Mouse (Mus musculus): Measurements from ENCODE around the gene Fam196b. TPM values are rescaled to one million over a fixed set of nuclear protein-coding genes. Genes with fewer than 3 reads are reported as not detected.
A peak's percentile ranks its signal among the peaks of the same experiment; 100 is the strongest.

The Fam196b gene
- polyA plus RNA-seq, 1 experiment from 2014 or later, result 0.20 TPM

GRCm38 (mm10) chr11:34337907-34338306, 23.3 kb downstream of the Fam196b start:
- H3K4me2 ChIP-seq, result no peak overlapping the region
- H3K36me3 ChIP-seq, result no peaks in the 10 kb centered on the region
- ATAC-seq (ENCODE audit: extremely low read depth, insufficient number of reproducible peaks, low FRiP score, low TSS enrichment), result no peak
- WGBS, result 63% methylated on average over 1 of the region's 1 CpGs
- no peaks in the 10 kb centered on the region for H3K9me3 ChIP-seq
- H3K27me3 ChIP-seq (replicated peaks), result no peaks in the 10 kb centered on the region
- H3K27ac ChIP-seq (replicated peaks), result no peak overlapping the region
- no peak overlapping the region for H3K4me3 ChIP-seq
- H3K9ac ChIP-seq, result no peak overlapping the region
- peaks cover 20% of the 10 kb centered on the region for H3K4me1 ChIP-seq

DNA sequence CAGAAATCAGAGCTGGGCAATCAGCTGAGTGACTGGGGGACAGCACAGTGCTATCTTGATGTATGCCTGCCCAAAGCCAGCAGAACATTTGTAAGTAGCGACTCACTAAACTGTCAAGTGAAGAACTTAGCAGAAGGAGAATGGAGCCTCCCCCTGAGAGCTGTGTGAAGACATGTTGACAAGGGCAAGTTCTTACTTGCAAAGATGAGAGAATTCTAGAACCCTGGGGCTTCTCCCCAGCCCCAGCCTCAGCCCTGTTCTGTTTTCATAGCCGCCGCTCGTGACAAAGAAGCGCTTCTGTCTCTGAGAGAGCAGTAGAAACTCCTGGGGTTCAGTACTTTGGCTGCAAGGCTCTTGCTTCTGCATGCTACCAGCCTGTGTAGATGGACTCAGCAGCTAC, 25.1 kb downstream of the Fam196b start:
- Histone ChIP-seq H3K4me2 (no peak overlapping the region), H3K4me1 (peaks cover 35% of the 10 kb centered on the region), H3K27me3 (replicated peaks) (no peaks in the 10 kb centered on the region), H3K36me3 (no peaks in the 10 kb centered on the region), H3K4me3 (no peak overlapping the region), H3K9me3 (no peaks in the 10 kb centered on the region), H3K27ac (replicated peaks) (no peak overlapping the region), H3K9ac (no peak overlapping the region)
- ATAC-seq (ENCODE audit: extremely low read depth, insufficient number of reproducible peaks, low FRiP score, low TSS enrichment), result no peak
- 61% methylated on average over 5 of the region's 5 CpGs for WGBS

DNA sequence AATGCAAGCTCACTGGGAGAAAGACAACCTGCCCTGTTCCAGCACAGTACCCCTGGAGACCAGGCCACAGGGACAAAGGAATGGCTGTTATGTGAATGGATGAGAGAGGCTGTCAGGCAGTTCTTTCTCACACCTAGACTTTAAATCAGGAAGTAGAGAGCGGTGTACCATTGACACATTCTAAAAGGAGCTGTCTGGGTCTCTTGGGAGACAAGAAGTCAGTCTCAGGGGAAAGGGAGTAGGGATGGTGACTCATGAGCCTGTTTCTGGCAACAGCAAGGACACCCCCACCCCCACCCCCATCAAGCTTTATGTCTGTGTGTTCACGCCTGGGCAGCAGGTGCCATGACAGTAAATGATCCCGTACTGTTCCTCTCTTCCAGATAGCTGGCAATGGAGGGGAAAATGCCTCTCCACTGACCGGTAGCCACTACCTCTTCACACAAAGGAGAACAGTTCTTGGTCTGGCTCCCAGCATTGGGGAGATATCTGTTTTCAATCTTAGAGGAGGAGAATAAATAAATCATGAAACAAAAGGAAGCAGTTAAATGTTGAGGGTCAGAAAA, 29.2 kb downstream of the Fam196b start:
- no peaks in the 10 kb centered on the region for H3K27me3 ChIP-seq (replicated peaks)
- peaks cover 49% of the 10 kb centered on the region for H3K4me1 ChIP-seq
- no peaks in the 10 kb centered on the region for H3K9me3 ChIP-seq
- no peak overlapping the region; the same call in 1 of the 2 replicates for H3K4me2 ChIP-seq
- no peak overlapping the region for H3K4me3 ChIP-seq
- no peaks in the 10 kb centered on the region for H3K36me3 ChIP-seq
- WGBS, result 40% methylated on average over 4 of the region's 4 CpGs
- H3K27ac ChIP-seq (replicated peaks), result peak overlapping the region; percentile 65
- no peak; the same call in 1 of the 2 replicates for ATAC-seq (ENCODE audit: extremely low read depth, insufficient number of reproducible peaks, low FRiP score, low TSS enrichment)
- H3K9ac ChIP-seq, result no peak overlapping the region

- H3K27ac ChIP-seq (replicated peaks), result peak overlapping the region; percentile 65
- ATAC-seq (ENCODE audit: extremely low read depth, insufficient number of reproducible peaks, low FRiP score, low TSS enrichment), result no peak
- no peaks in the 10 kb centered on the region for H3K9me3 ChIP-seq
- 44% methylated on average over 5 of the region's 5 CpGs for WGBS
- H3K36me3 ChIP-seq, result no peaks in the 10 kb centered on the region
- no peak overlapping the region for H3K4me2 ChIP-seq
- no peak overlapping the region for H3K9ac ChIP-seq
- H3K27me3 ChIP-seq (replicated peaks), result no peaks in the 10 kb centered on the region
- no peak overlapping the region for H3K4me3 ChIP-seq
- H3K4me1 ChIP-seq, result peaks cover 51% of the 10 kb centered on the region
These were observed 29.7 kb downstream of the Fam196b start for GRCm38 (mm10) chr11:34344310-34344709.

GRCm38 (mm10) chr11:34348287-34348918, 33.8 kb downstream of the Fam196b start:
- ATAC-seq (ENCODE audit: extremely low read depth, insufficient number of reproducible peaks, low FRiP score, low TSS enrichment), result no peak
- Histone ChIP-seq H3K27me3 (replicated peaks) (no peaks in the 10 kb centered on the region), H3K36me3 (no peaks in the 10 kb centered on the region), H3K27ac (replicated peaks) (no peak overlapping the region), H3K9ac (no peak overlapping the region), H3K9me3 (no peaks in the 10 kb centered on the region), H3K4me1 (peaks cover 29% of the 10 kb centered on the region), H3K4me2 (no peak overlapping the region), H3K4me3 (no peak overlapping the region)
- 37% methylated on average over 4 of the region's 4 CpGs for WGBS

DNA sequence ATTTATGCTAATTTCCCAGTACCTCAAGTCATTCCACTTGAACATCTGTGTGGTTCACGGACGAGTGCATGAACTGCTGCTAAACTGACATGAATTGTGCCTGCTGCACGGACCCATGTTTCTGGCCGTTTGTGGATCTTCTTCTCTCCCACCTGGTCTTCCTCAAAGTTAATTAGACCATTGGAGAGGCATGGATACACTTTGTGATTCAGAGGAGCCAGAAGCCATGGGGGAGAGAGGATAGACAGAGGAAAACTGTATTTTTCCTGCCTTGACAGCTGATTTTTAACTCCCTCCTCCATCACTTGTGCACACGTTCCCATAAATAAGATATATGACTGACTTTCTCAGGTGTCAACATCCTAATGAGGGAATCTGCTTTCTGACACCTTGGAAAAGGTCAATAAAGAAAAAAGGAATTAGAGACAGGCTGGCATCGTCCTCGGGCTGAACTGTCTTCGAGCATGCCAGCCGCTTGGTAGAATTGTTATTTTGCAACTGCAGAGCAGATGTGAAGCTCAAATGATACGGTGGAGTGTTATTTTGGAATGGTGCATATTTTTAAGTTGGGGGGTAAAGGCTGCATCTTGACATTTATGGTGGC, 34.9 kb downstream of the Fam196b start:
- H3K9me3 ChIP-seq, result no peaks in the 10 kb centered on the region
- peaks cover 17% of the 10 kb centered on the region for H3K4me1 ChIP-seq
- no peak overlapping the region for H3K9ac ChIP-seq
- 82% methylated on average over 10 of the region's 10 CpGs for WGBS
- no peaks in the 10 kb centered on the region for H3K36me3 ChIP-seq
- no peak overlapping the region for H3K27ac ChIP-seq (replicated peaks)
- no peak overlapping the region for H3K4me3 ChIP-seq
- H3K4me2 ChIP-seq, result no peak overlapping the region
- H3K27me3 ChIP-seq (replicated peaks), result no peaks in the 10 kb centered on the region
- ATAC-seq (ENCODE audit: extremely low read depth, insufficient number of reproducible peaks, low FRiP score, low TSS enrichment), result no peak

GRCm38 (mm10) chr11:34355406-34355805, 40.8 kb downstream of the Fam196b start:
- Histone ChIP-seq H3K4me2 (no peak overlapping the region), H3K36me3 (no peaks in the 10 kb centered on the region), H3K4me3 (no peak overlapping the region), H3K9ac (no peak overlapping the region), H3K9me3 (no peaks in the 10 kb centered on the region), H3K27ac (replicated peaks) (no peak overlapping the region), H3K27me3 (replicated peaks) (no peaks in the 10 kb centered on the region), H3K4me1 (no peaks in the 10 kb centered on the region)
- no peak for ATAC-seq (ENCODE audit: extremely low read depth, insufficient number of reproducible peaks, low FRiP score, low TSS enrichment)
- 61% methylated on average over 12 of the region's 12 CpGs for WGBS

- no peaks in the 10 kb centered on the region for H3K9me3 ChIP-seq
- no peak overlapping the region for H3K4me3 ChIP-seq
- ATAC-seq (ENCODE audit: extremely low read depth, insufficient number of reproducible peaks, low FRiP score, low TSS enrichment), result no peak
- H3K27me3 ChIP-seq (replicated peaks), result no peaks in the 10 kb centered on the region
- no peaks in the 10 kb centered on the region for H3K4me1 ChIP-seq
- no peaks in the 10 kb centered on the region for H3K36me3 ChIP-seq
- no peak overlapping the region for H3K9ac ChIP-seq
- H3K4me2 ChIP-seq, result no peak overlapping the region
- H3K27ac ChIP-seq (replicated peaks), result no peak overlapping the region
- WGBS, result 43% methylated on average over 2 of the region's 2 CpGs
These were observed 41.5 kb downstream of the Fam196b start for GRCm38 (mm10) chr11:34356109-34356508.

DNA sequence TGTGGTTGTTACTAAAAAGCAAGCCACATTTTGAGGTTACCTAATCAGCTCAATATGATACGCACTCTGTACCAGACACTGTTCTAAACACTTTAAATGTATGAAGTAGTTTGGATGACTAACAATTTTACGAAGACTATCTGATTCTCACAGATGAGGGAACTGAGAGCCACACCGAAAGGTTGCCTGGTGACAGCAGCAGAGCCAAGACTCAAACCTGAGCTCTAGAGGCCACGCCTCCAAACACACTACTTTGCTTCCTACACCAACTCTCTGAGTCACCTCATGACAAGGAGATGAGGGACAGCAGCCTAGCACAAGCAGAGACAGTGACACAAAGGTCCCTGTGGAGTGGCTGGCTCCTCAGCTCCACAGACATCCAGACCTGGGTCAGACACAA, 57.6 kb downstream of the Fam196b start:
- Histone ChIP-seq H3K27me3 (replicated peaks) (no peaks in the 10 kb centered on the region), H3K9ac (no peak overlapping the region), H3K4me2 (no peak overlapping the region), H3K9me3 (no peaks in the 10 kb centered on the region), H3K36me3 (no peaks in the 10 kb centered on the region), H3K4me3 (no peak overlapping the region), H3K27ac (replicated peaks) (no peak overlapping the region), H3K4me1 (0 out of 2 replicates have a peak, but pooled peaks cover 6% of the 10 kb centered on the region)
- no peak for ATAC-seq (ENCODE audit: extremely low read depth, insufficient number of reproducible peaks, low FRiP score, low TSS enrichment)
- 59% methylated on average over 4 of the region's 4 CpGs for WGBS

- no peak overlapping the region for H3K27ac ChIP-seq (replicated peaks)
- no peaks in the 10 kb centered on the region for H3K9me3 ChIP-seq
- H3K4me2 ChIP-seq, result no peak overlapping the region
- no peak overlapping the region for H3K4me3 ChIP-seq
- H3K4me1 ChIP-seq, result 0 out of 2 replicates have a peak, but pooled peaks cover 6% of the 10 kb centered on the region
- no peak overlapping the region for H3K9ac ChIP-seq
- no peaks in the 10 kb centered on the region for H3K27me3 ChIP-seq (replicated peaks)
- 41% methylated on average over 1 of the region's 1 CpGs for WGBS
- H3K36me3 ChIP-seq, result no peaks in the 10 kb centered on the region
- ATAC-seq (ENCODE audit: extremely low read depth, insufficient number of reproducible peaks, low FRiP score, low TSS enrichment), result no peak
These were observed 60.9 kb downstream of the Fam196b start for GRCm38 (mm10) chr11:34375557-34375956.

- no peaks in the 10 kb centered on the region for H3K27me3 ChIP-seq (replicated peaks)
- WGBS, result 73% methylated on average over 6 of the region's 6 CpGs
- no peak for ATAC-seq (ENCODE audit: extremely low read depth, insufficient number of reproducible peaks, low FRiP score, low TSS enrichment)
- no peak overlapping the region for H3K27ac ChIP-seq (replicated peaks)
- H3K4me1 ChIP-seq, result 0 out of 2 replicates have a peak, but pooled peaks cover under 1% of the 10 kb centered on the region
- no peak overlapping the region for H3K4me3 ChIP-seq
- H3K36me3 ChIP-seq, result no peaks in the 10 kb centered on the region
- H3K9ac ChIP-seq, result no peak overlapping the region
- no peaks in the 10 kb centered on the region for H3K9me3 ChIP-seq
- no peak overlapping the region for H3K4me2 ChIP-seq
These were observed 63.0 kb downstream of the Fam196b start for GRCm38 (mm10) chr11:34377649-34378048.

- Histone ChIP-seq H3K27ac (replicated peaks) (no peak overlapping the region), H3K4me1 (no peaks in the 10 kb centered on the region), H3K4me2 (no peak overlapping the region), H3K36me3 (no peaks in the 10 kb centered on the region), H3K4me3 (no peak overlapping the region), H3K27me3 (replicated peaks) (no peaks in the 10 kb centered on the region), H3K9ac (no peak overlapping the region), H3K9me3 (no peaks in the 10 kb centered on the region)
- ATAC-seq (ENCODE audit: extremely low read depth, insufficient number of reproducible peaks, low FRiP score, low TSS enrichment), result no peak
- 72% methylated on average over 3 of the region's 3 CpGs for WGBS
These were observed 68.9 kb downstream of the Fam196b start for GRCm38 (mm10) chr11:34383501-34383900.
